In the genomic region with DNA sequence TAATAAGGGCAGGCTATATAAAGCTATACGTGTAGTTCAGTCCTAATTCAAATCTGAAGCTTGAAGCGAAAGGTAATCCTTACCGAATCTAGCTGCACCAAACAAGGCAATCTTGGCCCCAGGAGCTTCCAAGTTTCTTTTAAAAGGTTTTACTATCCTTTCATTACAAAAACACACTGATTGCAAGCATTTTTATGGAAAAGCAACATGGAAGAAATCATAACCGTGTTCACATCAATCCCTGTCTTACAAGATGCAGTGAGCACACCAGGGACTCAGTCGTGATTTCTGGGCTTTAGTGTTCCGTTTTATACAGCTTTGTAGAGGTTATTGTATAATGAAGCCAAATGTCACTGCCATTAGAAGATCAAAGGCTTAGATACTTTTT, we compare ENCODE assay signal across 19 mouse cellular contexts. TPM values are rescaled to one million over a fixed set of nuclear protein-coding genes. Genes with fewer than 3 reads are reported as not detected.
DNase-seq lines count a peak whose midpoint lies in the region; ATAC-seq and TF ChIP-seq lines count a peak whose summit lies in the region.
"Had no signal": no experiment of that assay in that cellular context is flagged by ENCODE, and none has a peak within 500 bp of the region (broad histone marks: within the 10 kb centered on the region; RNA-seq: fewer than 3 reads in every experiment).

No protein-coding gene starts in this region.

- TF ChIP-seq CTCF in heart, postnatal 0 days (IDR thresholded peaks at IDR 0.05; ENCODE audit: low read depth): no peak
- no peak for TF ChIP-seq CTCF in MEL (IDR thresholded peaks at IDR 0.05 in 2 of 3, conservative IDR thresholded peaks at IDR 0.05 in 1 of 3; ENCODE audit: control insufficient read depth in 1 of 3, insufficient read depth in 1 of 3, low read depth in 2 of 3, low read length in 3 of 3, poor library complexity in 1 of 3, severe bottlenecking in 1 of 3)

- no peaks in the 10 kb centered on the region; the same call in 1 of the 2 replicates for H3K79me2 ChIP-seq in MEL (ENCODE audit: control insufficient read depth, insufficient read depth, low read length, poor library complexity)

- intact Hi-C loops in heart, postnatal 36 days (cut with DNase I): no loop called here

- H3K4me2 ChIP-seq in heart, embryonic 13.5 days: peak overlapping the region; percentile 49
- H3K4me2 ChIP-seq in heart, postnatal 0 days (ENCODE audit: low read depth, low read length): peak overlapping the region; percentile 36; the same call in 1 of the 2 replicates
- H3K4me2 ChIP-seq: embryonic facial prominence, embryonic 12.5 days; forebrain, embryonic 15.5 days; hindbrain, embryonic 15.5 days had no signal

- no peak for TF ChIP-seq EP300 in heart, postnatal 0 days (IDR thresholded peaks at IDR 0.05; ENCODE audit: low read depth)
- no peak for TF ChIP-seq EP300 in MEL (IDR thresholded peaks at IDR 0.05; ENCODE audit: low read depth in 1 of 2, low read length in 2 of 2)

- H3K4me3 ChIP-seq in heart, embryonic 13.5 days: 0 out of 2 replicates have a peak overlapping the region, but pooled peaks have one; percentile 8
- H3K4me3 ChIP-seq in heart, postnatal 0 days (ENCODE audit: low read depth, low read length): no peak overlapping the region
- H3K4me3 ChIP-seq in MEL (ENCODE audit: control insufficient read depth in 1 of 2, insufficient read depth in 1 of 2, low read depth in 2 of 2, low read length in 2 of 2): no peak overlapping the region
- H3K4me3 ChIP-seq: embryonic facial prominence, embryonic 12.5 days; forebrain, embryonic 15.5 days; hindbrain, embryonic 15.5 days had no signal

- WGBS in heart, embryonic 13.5 days: 71% methylated on average over 6 of the region's 6 CpGs
- 70% methylated on average over 6 of the region's 6 CpGs for WGBS in heart, postnatal 0 days

- H3K27me3 ChIP-seq in heart, embryonic 13.5 days (replicated peaks): no peaks in the 10 kb centered on the region
- no peaks in the 10 kb centered on the region for H3K27me3 ChIP-seq in heart, postnatal 0 days (ENCODE audit: control insufficient read depth, insufficient read depth, low read length)
- H3K27me3 ChIP-seq in MEL (ENCODE audit: control insufficient read depth in 1 of 2, insufficient read depth in 2 of 2, low read length in 2 of 2): no peaks in the 10 kb centered on the region
- H3K27me3 ChIP-seq: embryonic facial prominence, embryonic 12.5 days; forebrain, embryonic 15.5 days; hindbrain, embryonic 15.5 days; Patski had no signal

- H3K27ac ChIP-seq in heart, embryonic 13.5 days (replicated peaks): peak overlapping the region; percentile 16; the same call in 1 of the 2 replicates
- peak overlapping the region; percentile 23 for H3K27ac ChIP-seq in heart, postnatal 0 days (ENCODE audit: low read depth)
- peak overlapping the region; percentile 97 for H3K27ac ChIP-seq in MEL (ENCODE audit: control insufficient read depth, low read depth, low read length)
- H3K27ac ChIP-seq: embryonic facial prominence, embryonic 12.5 days; forebrain, embryonic 15.5 days; hindbrain, embryonic 15.5 days had no signal

- no peak for TF ChIP-seq POLR2A in MEL (IDR thresholded peaks at IDR 0.05; ENCODE audit: control insufficient read depth in 1 of 2, insufficient read depth in 1 of 2, low read depth in 1 of 2, low read length in 2 of 2, poor library complexity in 1 of 2)

- peaks cover 40% of the 10 kb centered on the region for H3K4me1 ChIP-seq in heart, embryonic 13.5 days
- H3K4me1 ChIP-seq in heart, postnatal 0 days (ENCODE audit: control insufficient read depth, insufficient read depth): peaks cover 10% of the 10 kb centered on the region
- H3K4me1 ChIP-seq in MEL (ENCODE audit: control insufficient read depth in 1 of 2, insufficient read depth in 2 of 2, low read length in 2 of 2): peaks cover 52 to 61% of the 10 kb centered on the region in 2 experiments
- H3K4me1 ChIP-seq: embryonic facial prominence, embryonic 12.5 days; forebrain, embryonic 15.5 days; hindbrain, embryonic 15.5 days had no signal

- TF ChIP-seq RAD21 in MEL (IDR thresholded peaks at IDR 0.05; ENCODE audit: low read depth, low read length): no peak

- no peaks in the 10 kb centered on the region for H3K9me3 ChIP-seq in heart, embryonic 13.5 days
- H3K9me3 ChIP-seq in heart, postnatal 0 days (replicated peaks; ENCODE audit: control insufficient read depth, low read length): no peaks in the 10 kb centered on the region
- no peaks in the 10 kb centered on the region for H3K9me3 ChIP-seq in MEL (replicated peaks; ENCODE audit: insufficient read depth, low read length)
- H3K9me3 ChIP-seq: embryonic facial prominence, embryonic 12.5 days; forebrain, embryonic 15.5 days; hindbrain, embryonic 15.5 days had no signal

- H3K36me3 ChIP-seq in heart, embryonic 13.5 days: no peaks in the 10 kb centered on the region
- H3K36me3 ChIP-seq in heart, postnatal 0 days (replicated peaks; ENCODE audit: control insufficient read depth, insufficient read depth, low read length): no peaks in the 10 kb centered on the region
- peaks cover 3 to 84% of the 10 kb centered on the region in 2 experiments for H3K36me3 ChIP-seq in MEL (ENCODE audit: control insufficient read depth in 1 of 2, insufficient read depth in 2 of 2, low read length in 2 of 2)
- H3K36me3 ChIP-seq: embryonic facial prominence, embryonic 12.5 days; forebrain, embryonic 15.5 days; hindbrain, embryonic 15.5 days had no signal

- DNase-seq in heart, adult 11 months: peak; percentile 3
- DNase-seq in heart, postnatal 4 days: no peak
- DNase-seq in heart, adult 18-20 months: no peak
- DNase-seq in heart, postnatal 0 days (ENCODE audit: low spot score): no peak
- no peak for DNase-seq in heart, postnatal 36 days
- no peak for DNase-seq in MEL (ENCODE audit: low read depth, low spot score)
- DNase-seq: adrenal gland, postnatal 14 days; cerebellum, adult 11-12 months; cerebellum, adult 9-10 months; cerebellum, postnatal 25 days; gastrocnemius, postnatal 10 days; kidney, adult 2 months had no signal

- H3K9ac ChIP-seq in heart, embryonic 13.5 days: no peak overlapping the region
- no peak overlapping the region for H3K9ac ChIP-seq in heart, postnatal 0 days (replicated peaks; ENCODE audit: low read depth, low read length)
- no peak overlapping the region for H3K9ac ChIP-seq in MEL (ENCODE audit: control insufficient read depth, low read depth, low read length, poor library complexity, severe bottlenecking)
- H3K9ac ChIP-seq: embryonic facial prominence, embryonic 12.5 days; forebrain, embryonic 15.5 days; hindbrain, embryonic 15.5 days had no signal

- ATAC-seq in heart, embryonic 13.5 days (ENCODE audit: extremely low read depth, insufficient number of reproducible peaks, low FRiP score, low TSS enrichment): no peak
- no peak for ATAC-seq in heart, postnatal 0 days (ENCODE audit: insufficient read depth, low read depth)
- ATAC-seq: activated CD4-positive, CD25-positive, alpha-beta regulatory T cell, adult 4 months; forebrain, embryonic 15.5 days; intestine, embryonic 16.5 days; Patski had no signal

TF ChIP-seq in MEL, 35 proteins besides CTCF, POLR2A, EP300 and RAD21:
- no peak for TF ChIP-seq ZC3H11A (IDR thresholded peaks at IDR 0.05; ENCODE audit: low read depth, low read length)
- no peak for TF ChIP-seq HCFC1 (IDR thresholded peaks at IDR 0.05; ENCODE audit: low read depth, low read length)
- TF ChIP-seq GATA1 (IDR thresholded peaks at IDR 0.05; ENCODE audit: low read depth, low read length): no peak
- TF ChIP-seq TBP (IDR thresholded peaks at IDR 0.05; ENCODE audit: low read depth, low read length): no peak
- TF ChIP-seq USF2 (IDR thresholded peaks at IDR 0.05; ENCODE audit: borderline replicate concordance in 1 of 2, insufficient read depth in 1 of 2, low read depth in 1 of 2, low read length in 2 of 2): no peak
- TF ChIP-seq TAL1 (IDR thresholded peaks at IDR 0.05; ENCODE audit: low read length): no peak
- no peak for TF ChIP-seq NELFE (IDR thresholded peaks at IDR 0.05; ENCODE audit: low read depth, low read length)

RNA-seq across cellular contexts. Expression of a gene that starts 16.8 kb away (rescaled TPM):
- 1 to 10 TPM; 3.3 to 4.1 TPM for total RNA-seq in heart, postnatal 4 days (2021)
- polyA plus RNA-seq in heart, embryonic 13.5 days (2015; fragmentation: Nextera tagmentation; extraction: Ambion mirVana): 6.3 and 7.7 TPM in 2 replicates
- total RNA-seq in heart, adult 18-20 months (2021): 1 to 10 TPM; 2.9 to 3.4 TPM
- total RNA-seq in heart, postnatal 0 days (2014; rRNA removed; ENCODE audit: low replicate concordance): 1.6 and 13.8 TPM in 2 replicates
- 6.7 TPM in 2 replicates for polyA plus RNA-seq in heart, postnatal 0 days (2015; fragmentation: Nextera tagmentation; extraction: Ambion mirVana)
- 1 to 10 TPM; 2.6 to 3.0 TPM for total RNA-seq in heart, postnatal 36 days (2021)
- 22.5 and 25.1 TPM in 2 replicates for total RNA-seq in MEL (2012; rRNA removed)
- 10 to 100 TPM in 1 of 2 experiments, not detected in 1; 18.5 TPM for polyA plus RNA-seq in MEL (2012; ENCODE audit: insufficient read depth in 1 of 2, insufficient read length in 2 of 2, low read depth in 1 of 2, low replicate concordance in 2 of 2, missing spikeins in 1 of 2)

RNA-seq across cellular contexts. Expression of a gene that starts 16.9 kb away (rescaled TPM):
- 10 to 100 TPM; 52.2 to 53.5 TPM for total RNA-seq in heart, postnatal 4 days (2021)
- 66.5 and 75.0 TPM in 2 replicates for polyA plus RNA-seq in heart, embryonic 13.5 days (2015; fragmentation: Nextera tagmentation; extraction: Ambion mirVana)
- 10 to 100 TPM; 34.3 to 36.7 TPM for total RNA-seq in heart, adult 18-20 months (2021)
- 81.7 and 82.7 TPM in 2 replicates for total RNA-seq in heart, postnatal 0 days (2014; rRNA removed; ENCODE audit: low replicate concordance)
- polyA plus RNA-seq in heart, postnatal 0 days (2015; fragmentation: Nextera tagmentation; extraction: Ambion mirVana): 89.2 and 89.3 TPM in 2 replicates
- 10 to 100 TPM; 37.8 to 42.5 TPM for total RNA-seq in heart, postnatal 36 days (2021)
- 152 and 162 TPM in 2 replicates for total RNA-seq in MEL (2012; rRNA removed)
- polyA plus RNA-seq in MEL (2012; ENCODE audit: insufficient read depth in 1 of 2, insufficient read length in 2 of 2, low read depth in 1 of 2, low replicate concordance in 2 of 2, missing spikeins in 1 of 2): 100 to 1,000 TPM in 1 of 2 experiments, not detected in 1; 117 TPM

RNA-seq across cellular contexts. Expression of a gene that starts 22.0 kb away (rescaled TPM):
- total RNA-seq in heart, postnatal 4 days (2021): 10 to 100 TPM; 19.0 to 21.6 TPM
- 21.0 and 22.2 TPM in 2 replicates for polyA plus RNA-seq in heart, embryonic 13.5 days (2015; fragmentation: Nextera tagmentation; extraction: Ambion mirVana)
- 10 to 100 TPM; 37.7 to 38.9 TPM for total RNA-seq in heart, adult 18-20 months (2021)
- total RNA-seq in heart, postnatal 0 days (2014; rRNA removed; ENCODE audit: low replicate concordance): 15.3 and 24.6 TPM in 2 replicates
- 28.6 and 30.9 TPM in 2 replicates for polyA plus RNA-seq in heart, postnatal 0 days (2015; fragmentation: Nextera tagmentation; extraction: Ambion mirVana)
- total RNA-seq in heart, postnatal 36 days (2021): 10 to 100 TPM; 32.2 to 35.5 TPM
- total RNA-seq in MEL (2012; rRNA removed): 15.4 and 16.4 TPM in 2 replicates
- 10 to 100 TPM in 1 of 2 experiments, not detected in 1; 23.3 TPM for polyA plus RNA-seq in MEL (2012; ENCODE audit: insufficient read depth in 1 of 2, insufficient read length in 2 of 2, low read depth in 1 of 2, low replicate concordance in 2 of 2, missing spikeins in 1 of 2)

Comparison
In these comparisons a context has a peak if more than half of its experiments do, and no peak if none do; other contexts are left out.
1. H3K27ac ChIP-seq: peak in every context shown above with its lines; median percentile 97 in MEL; 23 in heart, postnatal 0 days; 16 in heart, embryonic 13.5 days.